Mouse (Mus musculus): Measurements from ENCODE around the gene Mbd3. TPM values are rescaled to one million over a fixed set of nuclear protein-coding genes. Genes with fewer than 3 reads are reported as not detected.
"Not testable (repeated sequence)": the region's sequence is repeated elsewhere in the genome, so short reads cannot be mapped to it uniquely, and the experiment has no call there.

Gene Mbd3
- polyA plus RNA-seq, 1 experiment: 85.7 TPM

- 34% methylated on average over 26 of the region's 26 CpGs for WGBS
- TF ChIP-seq POLR2A (IDR thresholded peaks at IDR 0.05; ENCODE audit: low read depth, low read length) (no peak), CTCF (IDR thresholded peaks at IDR 0.05; ENCODE audit: extremely low read depth, insufficient read length, insufficient replicate concordance, low read depth, low read length) (no peak)
- Histone ChIP-seq H3K36me3 (ENCODE audit: control insufficient read depth, insufficient read depth, low read length) (no peaks in the 10 kb centered on the region), H3K27me3 (ENCODE audit: control insufficient read depth, insufficient read depth, low read length) (no peaks in the 10 kb centered on the region), H3K4me1 (ENCODE audit: control insufficient read depth, insufficient read depth, insufficient read length, low read length) (peaks cover 35% of the 10 kb centered on the region), H3K4me3 (ENCODE audit: low read depth, low read length) (no peak overlapping the region), H3K27ac (ENCODE audit: insufficient read depth, low read depth, low read length) (no peak overlapping the region)
Observed at GRCm38 (mm10) chr10:80348981-80349380, 50.4 kb downstream of the Mbd3 start.

GRCm38 (mm10) chr10:80348244-80348781, 51.0 kb downstream of the Mbd3 start, which contains the start of gene Adamtsl5:
Gene Adamtsl5, minus strand, starts transcription at chr10:80348412.
- Histone ChIP-seq H3K27me3 (ENCODE audit: control insufficient read depth, insufficient read depth, low read length) (no peaks in the 10 kb centered on the region), H3K27ac (ENCODE audit: insufficient read depth, low read depth, low read length) (peak within 1 kb of the TSS; percentile 39), H3K36me3 (ENCODE audit: control insufficient read depth, insufficient read depth, low read length) (no peaks in the 10 kb centered on the region), H3K4me1 (ENCODE audit: control insufficient read depth, insufficient read depth, insufficient read length, low read length) (peaks cover 41% of the 10 kb centered on the region), H3K4me3 (ENCODE audit: low read depth, low read length) (peak within 1 kb of the TSS; percentile 61)
- TF ChIP-seq CTCF (IDR thresholded peaks at IDR 0.05; ENCODE audit: extremely low read depth, insufficient read length, insufficient replicate concordance, low read depth, low read length): peak; percentile 76
- peak; percentile 51; the same call in 1 of the 2 replicates for TF ChIP-seq POLR2A (IDR thresholded peaks at IDR 0.05; ENCODE audit: low read depth, low read length)
- 3% methylated on average over 42 of the region's 42 CpGs for WGBS

- H3K27me3 ChIP-seq (ENCODE audit: control insufficient read depth, insufficient read depth, low read length): no peaks in the 10 kb centered on the region
- 5% methylated on average over 17 of the region's 17 CpGs for WGBS
- peak overlapping the region; percentile 39 for H3K27ac ChIP-seq (ENCODE audit: insufficient read depth, low read depth, low read length)
- no peaks in the 10 kb centered on the region for H3K36me3 ChIP-seq (ENCODE audit: control insufficient read depth, insufficient read depth, low read length)
- peak overlapping the region; percentile 61 for H3K4me3 ChIP-seq (ENCODE audit: low read depth, low read length)
- H3K4me1 ChIP-seq (ENCODE audit: control insufficient read depth, insufficient read depth, insufficient read length, low read length): peaks cover 46% of the 10 kb centered on the region
- TF ChIP-seq CTCF (IDR thresholded peaks at IDR 0.05; ENCODE audit: extremely low read depth, insufficient read length, insufficient replicate concordance, low read depth, low read length) (no peak), POLR2A (IDR thresholded peaks at IDR 0.05; ENCODE audit: low read depth, low read length) (peak; percentile 3; the same call in 1 of the 2 replicates)
Observed at GRCm38 (mm10) chr10:80347514-80347967, 51.8 kb downstream of the Mbd3 start.

GRCm38 (mm10) chr10:80345929-80346328, 53.4 kb downstream of the Mbd3 start:
- H3K27ac ChIP-seq (ENCODE audit: insufficient read depth, low read depth, low read length); H3K36me3 ChIP-seq (ENCODE audit: control insufficient read depth, insufficient read depth, low read length); H3K4me3 ChIP-seq (ENCODE audit: low read depth, low read length); H3K27me3 ChIP-seq (ENCODE audit: control insufficient read depth, insufficient read depth, low read length): not testable (repeated sequence)
- 89% methylated on average over 6 of the region's 6 CpGs for WGBS
- peaks cover 51% of the 10 kb centered on the region for H3K4me1 ChIP-seq (ENCODE audit: control insufficient read depth, insufficient read depth, insufficient read length, low read length)

- TF ChIP-seq POLR2A (IDR thresholded peaks at IDR 0.05; ENCODE audit: low read depth, low read length): peak; percentile 11; the same call in 1 of the 2 replicates
- no peak for TF ChIP-seq CTCF (IDR thresholded peaks at IDR 0.05; ENCODE audit: extremely low read depth, insufficient read length, insufficient replicate concordance, low read depth, low read length)
- Histone ChIP-seq H3K27me3 (ENCODE audit: control insufficient read depth, insufficient read depth, low read length) (peaks cover 2% of the 10 kb centered on the region; the same call in 1 of the 2 replicates), H3K27ac (ENCODE audit: insufficient read depth, low read depth, low read length) (peak overlapping the region; percentile 100), H3K4me3 (ENCODE audit: low read depth, low read length) (peak overlapping the region; percentile 66), H3K4me1 (ENCODE audit: control insufficient read depth, insufficient read depth, insufficient read length, low read length) (peaks cover 49% of the 10 kb centered on the region), H3K36me3 (ENCODE audit: control insufficient read depth, insufficient read depth, low read length) (no peaks in the 10 kb centered on the region)
- 10% methylated on average over 16 of the region's 16 CpGs for WGBS
Observed at GRCm38 (mm10) chr10:80345122-80345521, 54.2 kb downstream of the Mbd3 start.

GRCm38 (mm10) chr10:80344131-80344661, 55.2 kb downstream of the Mbd3 start:
- no peak for TF ChIP-seq CTCF (IDR thresholded peaks at IDR 0.05; ENCODE audit: extremely low read depth, insufficient read length, insufficient replicate concordance, low read depth, low read length)
- Histone ChIP-seq H3K36me3 (ENCODE audit: control insufficient read depth, insufficient read depth, low read length) (no peaks in the 10 kb centered on the region), H3K4me1 (ENCODE audit: control insufficient read depth, insufficient read depth, insufficient read length, low read length) (peaks cover 49% of the 10 kb centered on the region), H3K4me3 (ENCODE audit: low read depth, low read length) (peak overlapping the region; percentile 54), H3K27me3 (ENCODE audit: control insufficient read depth, insufficient read depth, low read length) (peaks cover 2% of the 10 kb centered on the region; the same call in 1 of the 2 replicates), H3K27ac (ENCODE audit: insufficient read depth, low read depth, low read length) (peak overlapping the region; percentile 100)
- 9% methylated on average over 9 of the region's 9 CpGs for WGBS

- Histone ChIP-seq H3K27ac (ENCODE audit: insufficient read depth, low read depth, low read length) (peak overlapping the region; percentile 100), H3K4me3 (ENCODE audit: low read depth, low read length) (peak overlapping the region; percentile 36), H3K36me3 (ENCODE audit: control insufficient read depth, insufficient read depth, low read length) (no peaks in the 10 kb centered on the region)
Observed at GRCm38 (mm10) chr10:80343425-80343895, 55.9 kb downstream of the Mbd3 start.

More at GRCm38 (mm10) chr10:80343425-80343895, 55.9 kb downstream of the Mbd3 start:
- TF ChIP-seq CTCF (IDR thresholded peaks at IDR 0.05; ENCODE audit: extremely low read depth, insufficient read length, insufficient replicate concordance, low read depth, low read length): no peak
- TF ChIP-seq POLR2A (IDR thresholded peaks at IDR 0.05; ENCODE audit: low read depth, low read length): no peak
- H3K27me3 ChIP-seq (ENCODE audit: control insufficient read depth, insufficient read depth, low read length): peaks cover 2% of the 10 kb centered on the region; the same call in 1 of the 2 replicates
- peaks cover 47% of the 10 kb centered on the region for H3K4me1 ChIP-seq (ENCODE audit: control insufficient read depth, insufficient read depth, insufficient read length, low read length)
- WGBS: 34% methylated on average over 13 of the region's 13 CpGs
